Mouse (Mus musculus) intestine, postnatal 0 days (tissue): ENCODE data around the gene Espn. TPM values are rescaled to one million over a fixed set of nuclear protein-coding genes. Genes with fewer than 3 reads are reported as not detected.

Experiments used
- ATAC-seq: fragments of 200-750 bp; cut with Nextera tagmentation; 2 replicates; pipeline ENCODE4 v1.8.0; 2017; ENCODE audit warnings: mild to moderate bottlenecking, moderate TSS enrichment, moderate library complexity
- H3K27ac ChIP-seq: fragments of 300-500 bp; sonication (generic); 2 replicates; pipeline ENCODE4 v1.5.1; 2014; ENCODE audit warnings: mild to moderate bottlenecking, low read depth, low read length, moderate library complexity
- H3K27me3 ChIP-seq: fragments of 300-500 bp; sonication (generic); replicated peaks from 2 replicates; pipeline ENCODE4 v1.6.1; 2014; ENCODE audit warnings: low read length, mixed read lengths; ENCODE audit not compliant: control insufficient read depth, insufficient read depth
- H3K36me3 ChIP-seq: fragments of 300-500 bp; sonication (generic); 2 replicates; pipeline ENCODE4 v1.6.1; 2014; ENCODE audit warnings: mild to moderate bottlenecking, moderate library complexity; ENCODE audit not compliant: control insufficient read depth, insufficient read depth
- H3K4me1 ChIP-seq: fragments of 300-500 bp; sonication (generic); replicated peaks from 2 replicates; pipeline ENCODE4 v1.6.1; 2014; ENCODE audit warnings: antibody characterized with exemption, low read length, mixed read lengths; ENCODE audit not compliant: control insufficient read depth, insufficient read depth
- H3K4me2 ChIP-seq: fragments of 300-500 bp; sonication (generic); replicated peaks from 2 replicates; pipeline ENCODE4 v1.6.1; 2014; ENCODE audit warnings: low read depth, mild to moderate bottlenecking, moderate library complexity
- H3K4me3 ChIP-seq: fragments of 300-500 bp; sonication (generic); 2 replicates; pipeline ENCODE4 v1.5.1; 2014; ENCODE audit warnings: low read depth, low read length
- H3K9ac ChIP-seq: fragments of 300-500 bp; sonication (generic); 2 replicates; pipeline ENCODE4 v1.6.1; 2014; ENCODE audit warnings: mild to moderate bottlenecking, low read depth, low read length
- H3K9me3 ChIP-seq: fragments of 300-500 bp; sonication (generic); 2 replicates; pipeline ENCODE4 v1.6.1; 2016; ENCODE audit warnings: mixed run types; ENCODE audit not compliant: control insufficient read depth
- CTCF ChIP-seq: sonication (generic); IDR thresholded peaks from 2 replicates; pipeline ENCODE4 v1.5.1; 2016; ENCODE audit warnings: low read depth, mild to moderate bottlenecking, control low read depth, antibody characterized with exemption, moderate library complexity
- WGBS: fragments of 180-500 bp; shearing (Covaris S2); extraction: QIAGEN DNeasy Blood & Tissue Kit; methylation state at CpG from one replicate; pipeline ENCODE4 v1.1.7; 2014; 5-methylcytosine and 5-hydroxymethylcytosine counted together
- polyA plus RNA-seq: library from polyadenylated mRNA; unstranded; fragments of >200 nt; fragmentation: Nextera tagmentation; extraction: Ambion mirVana; gene quantifications from 2 replicates; pipeline ENCODE4 v1.2.1, GENCODE M21; 2015

The Espn gene
- polyA plus RNA-seq, 1 experiment from 2014 or later = 264 TPM

- no peaks in the 10 kb centered on the region for H3K9me3 ChIP-seq
- no peaks in the 10 kb centered on the region for H3K27me3 ChIP-seq
- no peaks in the 10 kb centered on the region for H3K4me1 ChIP-seq
- H3K27ac ChIP-seq = no peak overlapping the region
- H3K36me3 ChIP-seq = no peaks in the 10 kb centered on the region
- no peak overlapping the region for H3K4me3 ChIP-seq
- WGBS = 80% methylated on average over 11 of the region's 11 CpGs
- TF ChIP-seq CTCF = no peak
- ATAC-seq = no peak
- H3K9ac ChIP-seq = no peak overlapping the region
- no peak overlapping the region for H3K4me2 ChIP-seq
Observed at GRCm38 (mm10) chr4:152070494-152071396, 81.4 kb downstream of the Espn start.

Other genes starting within 250 kb of the Espn start
- 25.7 and 29.7 TPM in 2 replicates for gene Dnajc11, start 218.7 kb downstream of the Espn start, polyA plus RNA-seq
- gene Thap3, start 163.4 kb downstream of the Espn start, polyA plus RNA-seq = 15.4 and 16.6 TPM in 2 replicates
- 10.6 and 11.0 TPM in 2 replicates for gene Phf13, start 156.1 kb downstream of the Espn start, polyA plus RNA-seq
- gene Klhl21, start 143.6 kb downstream of the Espn start, polyA plus RNA-seq = 5.3 and 5.8 TPM in 2 replicates
- gene Zbtb48, start 124.7 kb downstream of the Espn start, polyA plus RNA-seq = 6.7 and 7.6 TPM in 2 replicates
- gene Tas1r1, start 113.8 kb downstream of the Espn start, polyA plus RNA-seq = 0.08 TPM in 1 of 2 replicates, not detected in the other
- gene Nol9, start 113.0 kb downstream of the Espn start, polyA plus RNA-seq = 9.7 and 10.7 TPM in 2 replicates
- gene Plekhg5, start 79.9 kb downstream of the Espn start, polyA plus RNA-seq = 14.0 and 19.6 TPM in 2 replicates
- 0.82 and 1.2 TPM in 2 replicates for gene Tnfrsf25, start 36.4 kb downstream of the Espn start, polyA plus RNA-seq
- 8.6 and 11.2 TPM in 2 replicates for gene Hes2, start 6.5 kb upstream of the Espn start, polyA plus RNA-seq
- 24.1 and 28.7 TPM in 2 replicates for gene Acot7, start 25.8 kb upstream of the Espn start, polyA plus RNA-seq
- gene Gpr153, start 121.9 kb upstream of the Espn start, polyA plus RNA-seq = 2.9 and 3.1 TPM in 2 replicates
- not detected in 2 replicates for gene Hes3, start 139.3 kb upstream of the Espn start, polyA plus RNA-seq
- gene Icmt, start 144.9 kb upstream of the Espn start, polyA plus RNA-seq = 12.6 and 12.9 TPM in 2 replicates
- gene Rnf207, start 166.6 kb upstream of the Espn start, polyA plus RNA-seq = 0.69 and 0.70 TPM in 2 replicates
- gene Rpl22, start 173.4 kb upstream of the Espn start, polyA plus RNA-seq = 281 and 296 TPM in 2 replicates
- gene Chd5, start 186.3 kb upstream of the Espn start, polyA plus RNA-seq = 1.4 and 1.5 TPM in 2 replicates